ENCODE assay signal across 27 mouse cellular contexts in the genomic region with DNA sequence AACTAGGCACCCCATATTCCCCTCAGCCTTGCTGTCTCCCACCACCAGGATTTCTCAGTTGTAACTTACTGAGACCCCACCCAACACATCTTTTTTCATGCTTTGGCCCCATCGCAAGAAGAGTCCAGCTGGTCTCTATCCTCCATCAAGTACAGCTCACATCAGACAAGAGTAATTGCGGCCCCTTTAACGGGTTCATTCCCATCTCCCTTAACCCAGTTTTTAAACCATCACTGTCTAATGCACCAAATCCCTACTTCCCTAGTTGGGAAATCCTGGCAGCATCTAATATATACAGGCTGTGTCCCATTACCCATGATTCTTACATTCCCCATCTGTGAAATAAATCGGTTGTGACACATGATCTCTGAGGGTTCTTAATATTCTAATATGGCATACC.
A peak's percentile ranks its signal among the peaks of the same experiment; 100 is the strongest.
DNase-seq lines count a peak whose midpoint lies in the region; ATAC-seq and TF ChIP-seq lines count a peak whose summit lies in the region.
"Had no signal": no experiment of that assay in that cellular context is flagged by ENCODE, and none has a peak within 500 bp of the region (broad histone marks: within the 10 kb centered on the region; RNA-seq: fewer than 3 reads in every experiment).

No protein-coding gene starts in this region.

- H3K27ac ChIP-seq in kidney, postnatal 0 days = no peak overlapping the region
- H3K27ac ChIP-seq in stomach, postnatal 0 days (replicated peaks) = no peak overlapping the region
- no peak overlapping the region for H3K27ac ChIP-seq in midbrain, embryonic 10.5 days (replicated peaks)
- H3K27ac ChIP-seq: embryonic facial prominence, embryonic 12.5 days; forebrain, embryonic 13.5 days; gastrocnemius, adult 2 months; heart, embryonic 15.5 days; hindbrain, embryonic 14.5 days; left cerebral cortex, adult 2 months; midbrain, embryonic 15.5 days had no signal

- no peak for TF ChIP-seq CTCF in kidney, postnatal 0 days (IDR thresholded peaks at IDR 0.05; ENCODE audit: low read depth)
- no peak for TF ChIP-seq CTCF in stomach, postnatal 0 days (IDR thresholded peaks at IDR 0.05; ENCODE audit: low read depth)

- 42% methylated on average over 4 of the region's 4 CpGs for WGBS in kidney, postnatal 0 days
- WGBS in stomach, postnatal 0 days = 45% methylated on average over 4 of the region's 4 CpGs
- 87% methylated on average over 4 of the region's 4 CpGs for WGBS in midbrain, embryonic 10.5 days

- no peak for ATAC-seq in kidney, postnatal 0 days (replicated peaks; ENCODE audit: low FRiP score, low read depth)
- ATAC-seq in stomach, postnatal 0 days (ENCODE audit: low FRiP score, low TSS enrichment) = peak; percentile 24; the same call in 1 of the 2 replicates
- ATAC-seq: forebrain, embryonic 13.5 days; inflammation-experienced regulatory T-cells, adult 6 months; midbrain, embryonic 15.5 days; Patski had no signal

- no peaks in the 10 kb centered on the region for H3K4me1 ChIP-seq in kidney, postnatal 0 days (replicated peaks; ENCODE audit: insufficient read depth, low read length)
- H3K4me1 ChIP-seq in stomach, postnatal 0 days (replicated peaks; ENCODE audit: control insufficient read depth, insufficient read depth) = 0 out of 2 replicates have a peak, but pooled peaks cover 3% of the 10 kb centered on the region
- no peaks in the 10 kb centered on the region for H3K4me1 ChIP-seq in midbrain, embryonic 10.5 days
- H3K4me1 ChIP-seq: forebrain, embryonic 13.5 days; megakaryocyte, embryonic 14.5 days; midbrain, embryonic 15.5 days had no signal

- H3K9me3 ChIP-seq in kidney, postnatal 0 days (replicated peaks; ENCODE audit: low read length) = no peaks in the 10 kb centered on the region
- no peaks in the 10 kb centered on the region for H3K9me3 ChIP-seq in stomach, postnatal 0 days (ENCODE audit: control insufficient read depth, low read length)
- H3K9me3 ChIP-seq in midbrain, embryonic 10.5 days (replicated peaks) = no peaks in the 10 kb centered on the region
- H3K9me3 ChIP-seq: embryonic facial prominence, embryonic 12.5 days; forebrain, embryonic 13.5 days; G1E; heart, embryonic 15.5 days; megakaryocyte, embryonic 14.5 days; midbrain, embryonic 15.5 days had no signal

- H3K27me3 ChIP-seq in kidney, postnatal 0 days (ENCODE audit: insufficient read depth, low read length) = no peaks in the 10 kb centered on the region
- no peaks in the 10 kb centered on the region for H3K27me3 ChIP-seq in stomach, postnatal 0 days (ENCODE audit: control insufficient read depth, insufficient read depth, low read length)
- H3K27me3 ChIP-seq in midbrain, embryonic 10.5 days (ENCODE audit: low read depth, poor library complexity, severe bottlenecking) = peaks cover 5% of the 10 kb centered on the region
- H3K27me3 ChIP-seq: CH12.LX; midbrain, embryonic 15.5 days had no signal

- peak; percentile 51 for DNase-seq in kidney, postnatal 0 days (ENCODE audit: low spot score)
- DNase-seq in kidney, adult 11 months = no peak
- peak; percentile 5 to 8 for DNase-seq in right cerebral cortex, postnatal 10 days (ENCODE audit: low spot score in 2 of 2)
- no peak for DNase-seq in right cerebral cortex, postnatal 14 days
- peak; percentile 58 for DNase-seq in lung, postnatal 10 days
- no peak for DNase-seq in stomach, postnatal 0 days (ENCODE audit: low spot score)
- DNase-seq in midbrain, embryonic 10.5 days (ENCODE audit: low spot score) = no peak
- DNase-seq: B cell, adult 2 months; cerebellum, adult 11-12 months; cerebellum, postnatal 14 days; gastrocnemius, adult 2 months; heart, postnatal 36 days; kidney, postnatal 10 days; liver; thymus, postnatal 36 days had no signal

- no peak overlapping the region for H3K9ac ChIP-seq in kidney, postnatal 0 days (ENCODE audit: low read depth, low read length)
- no peak overlapping the region for H3K9ac ChIP-seq in stomach, postnatal 0 days (ENCODE audit: low read length)
- H3K9ac ChIP-seq: embryonic facial prominence, embryonic 12.5 days; forebrain, embryonic 13.5 days; heart, embryonic 15.5 days; hindbrain, embryonic 14.5 days; midbrain, embryonic 15.5 days had no signal

- H3K4me3 ChIP-seq in kidney, postnatal 0 days (replicated peaks; ENCODE audit: low read depth, low read length) = no peak overlapping the region
- no peak overlapping the region for H3K4me3 ChIP-seq in stomach, postnatal 0 days (ENCODE audit: low read depth, low read length)
- H3K4me3 ChIP-seq in midbrain, embryonic 10.5 days = no peak overlapping the region
- H3K4me3 ChIP-seq: embryonic facial prominence, embryonic 12.5 days; forebrain, embryonic 13.5 days; gastrocnemius, adult 2 months; heart, embryonic 15.5 days; left cerebral cortex, adult 2 months; megakaryocyte, embryonic 14.5 days; midbrain, embryonic 15.5 days; myocyte had no signal

- no peaks in the 10 kb centered on the region for H3K36me3 ChIP-seq in kidney, postnatal 0 days (ENCODE audit: insufficient read depth, low read length)
- H3K36me3 ChIP-seq in stomach, postnatal 0 days (ENCODE audit: control insufficient read depth, insufficient read depth, low read length) = no peaks in the 10 kb centered on the region
- no peaks in the 10 kb centered on the region for H3K36me3 ChIP-seq in midbrain, embryonic 10.5 days
- H3K36me3 ChIP-seq: embryonic facial prominence, embryonic 12.5 days; G1E; heart, embryonic 15.5 days; midbrain, embryonic 15.5 days had no signal

- TF ChIP-seq EP300 in stomach, postnatal 0 days (optimal IDR thresholded peaks at IDR 0.05) = no peak

- H3K4me2 ChIP-seq in kidney, postnatal 0 days (ENCODE audit: low read length) = no peak overlapping the region
- H3K4me2 ChIP-seq in stomach, postnatal 0 days (replicated peaks; ENCODE audit: low read depth) = no peak overlapping the region
- H3K4me2 ChIP-seq: embryonic facial prominence, embryonic 12.5 days; forebrain, embryonic 13.5 days; heart, embryonic 15.5 days; hindbrain, embryonic 14.5 days; midbrain, embryonic 15.5 days had no signal

Comparison
In these comparisons a context has a peak if more than half of its experiments do, and no peak if none do; other contexts are left out.
1. DNase-seq: peak in kidney, postnatal 0 days (single experiment), right cerebral cortex, postnatal 10 days (2 of 2) and lung, postnatal 10 days (single experiment); none in kidney, adult 11 months (single experiment), right cerebral cortex, postnatal 14 days (single experiment), stomach, postnatal 0 days (single experiment) and midbrain, embryonic 10.5 days (single experiment).